Mouse (Mus musculus) testis, adult 2 months (tissue): ENCODE measurements at regions not wholly inside any gene's neighbourhood (a gene's known extent, or its start where the extent isn't known, plus 50 kb on each side); places are given as distances from the start of the nearest gene placed in this dataset.

Experiments used
- CTCF ChIP-seq: fragments of 200-500 bp; IDR thresholded peaks from 2 replicates; pipeline ENCODE4 v1.5.1; 2012; ENCODE audit warnings: low read depth, mild to moderate bottlenecking, inconsistent platforms, low read length, moderate library complexity; ENCODE audit not compliant: control insufficient read depth, insufficient read depth, insufficient replicate concordance
- POLR2A ChIP-seq: fragments of 200-500 bp; IDR thresholded peaks from 2 replicates; pipeline ENCODE4 v1.6.1; 2012; ENCODE audit warnings: low read depth, mild to moderate bottlenecking, inconsistent platforms, low read length, moderate library complexity; ENCODE audit not compliant: control insufficient read depth

DNA sequence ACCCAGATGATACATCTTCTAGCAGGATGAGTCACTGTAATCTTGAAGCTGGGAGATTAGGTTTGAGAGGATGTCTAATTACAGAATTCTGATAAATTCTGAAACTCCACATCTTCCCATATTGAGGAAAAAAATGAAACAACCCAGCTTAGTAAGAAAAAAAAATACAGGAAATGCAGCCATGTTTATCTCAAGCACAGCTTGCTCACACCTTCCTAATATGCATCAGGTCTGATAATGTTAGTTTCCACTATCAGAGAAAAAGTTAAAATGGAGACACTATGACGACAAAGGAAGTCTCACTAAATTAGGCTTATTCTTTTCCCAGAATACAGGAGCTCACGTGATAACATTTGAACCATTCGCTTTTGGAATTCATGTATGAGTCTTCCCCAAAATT is 111.4 kb upstream of the Thumpd2 start:
- no peak for TF ChIP-seq CTCF
- no peak for TF ChIP-seq POLR2A
